Mouse (Mus musculus) bone marrow macrophage, adult 2 months (primary cell): ENCODE results near the gene Nlrp3.

Source experiments
- CTCF ChIP-seq: IDR thresholded peaks from 2 replicates; pipeline ENCODE4 v1.5.1; 2012; ENCODE audit warnings: low read depth, mild to moderate bottlenecking, low read length, moderate library complexity
- POLR2A ChIP-seq: IDR thresholded peaks from 2 replicates; pipeline ENCODE4 v1.6.1; 2012; ENCODE audit warnings: mild to moderate bottlenecking, low read depth, low read length, borderline replicate concordance

GRCm38 (mm10) chr11:59514381-59514780 lies 27.0 kb upstream of the Nlrp3 start:
- TF ChIP-seq POLR2A (no peak), CTCF (no peak)
